Mouse (Mus musculus) embryonic facial prominence, embryonic 15.5 days (tissue): Measurements from ENCODE around the gene Pkp4. TPM values are rescaled to one million over a fixed set of nuclear protein-coding genes. Genes with fewer than 3 reads are reported as not detected.

Experiments
- ATAC-seq: fragments of 200-750 bp; cut with Nextera tagmentation; 2 replicates; pipeline ENCODE4 v1.8.0; 2017; ENCODE audit warnings: low read depth, moderate TSS enrichment; ENCODE audit not compliant: insufficient number of reproducible peaks, low FRiP score, low TSS enrichment
- H3K27ac ChIP-seq: fragments of 300-500 bp; sonication (generic); replicated peaks from 2 replicates; pipeline ENCODE4 v1.5.1; 2015; ENCODE audit warnings: mild to moderate bottlenecking, inconsistent platforms
- H3K27me3 ChIP-seq: fragments of 300-500 bp; sonication (generic); 2 replicates; pipeline ENCODE4 v1.6.1; 2015; ENCODE audit warnings: inconsistent platforms
- H3K36me3 ChIP-seq: fragments of 300-500 bp; sonication (generic); 2 replicates; pipeline ENCODE4 v1.6.1; 2015; ENCODE audit warnings: mild to moderate bottlenecking, inconsistent platforms
- H3K4me1 ChIP-seq: fragments of 300-500 bp; sonication (generic); 2 replicates; pipeline ENCODE4 v1.6.1; 2015; ENCODE audit warnings: inconsistent platforms
- H3K4me2 ChIP-seq: fragments of 300-500 bp; sonication (generic); replicated peaks from 2 replicates; pipeline ENCODE4 v1.6.1; 2015; ENCODE audit warnings: mild to moderate bottlenecking, inconsistent platforms
- H3K4me3 ChIP-seq: fragments of 300-500 bp; sonication (generic); replicated peaks from 2 replicates; pipeline ENCODE4 v1.5.1; 2015; ENCODE audit warnings: mild to moderate bottlenecking, inconsistent platforms
- H3K9ac ChIP-seq: fragments of 300-500 bp; sonication (generic); 2 replicates; pipeline ENCODE4 v1.6.1; 2015; ENCODE audit warnings: inconsistent platforms
- H3K9me3 ChIP-seq: fragments of 300-500 bp; sonication (generic); replicated peaks from 2 replicates; pipeline ENCODE4 v1.6.1; 2016; ENCODE audit warnings: inconsistent platforms
- WGBS: fragments of 180-500 bp; shearing (Covaris S2); methylation state at CpG from one replicate; pipeline ENCODE4 v1.1.7; 2015; 5-methylcytosine and 5-hydroxymethylcytosine counted together
- polyA plus RNA-seq: library from polyadenylated mRNA; unstranded; fragments of >200 nt; fragmentation: Nextera tagmentation; extraction: Ambion mirVana; gene quantifications from 2 replicates; pipeline ENCODE4 v1.2.1, GENCODE M21; 2015

Gene Pkp4
- polyA plus RNA-seq, result 26.1 and 29.2 TPM in 2 replicates

- Histone ChIP-seq H3K4me3 (peak within 1 kb of the TSS; percentile 96), H3K4me2 (peak within 1 kb of the TSS; percentile 77), H3K27ac (peak within 1 kb of the TSS; percentile 83), H3K36me3 (no peaks in the 10 kb centered on the region), H3K9me3 (no peaks in the 10 kb centered on the region), H3K4me1 (peaks cover 24% of the 10 kb centered on the region), H3K27me3 (no peaks in the 10 kb centered on the region), H3K9ac (peak within 1 kb of the TSS; percentile 82)
- WGBS, result under 1% methylated on average over 37 of the region's 37 CpGs
- ATAC-seq, result peak; percentile 97
These were observed at the start of gene Pkp4, which contains the start of gene Ccdc148 for GRCm38 (mm10) chr2:59160605-59160963. Pkp4 (plus strand) TSS chr2:59160850. Ccdc148 (minus strand) TSS chr2:59160683.

- Histone ChIP-seq H3K4me2 (no peak overlapping the region), H3K27me3 (no peaks in the 10 kb centered on the region), H3K4me3 (no peak overlapping the region), H3K9me3 (no peaks in the 10 kb centered on the region), H3K36me3 (no peaks in the 10 kb centered on the region), H3K9ac (no peak overlapping the region), H3K27ac (no peak overlapping the region), H3K4me1 (no peaks in the 10 kb centered on the region)
- 78% methylated on average over 7 of the region's 7 CpGs for WGBS
- ATAC-seq, result no peak
These were observed 31.6 kb upstream of the Pkp4 start for GRCm38 (mm10) chr2:59129023-59129422.

GRCm38 (mm10) chr2:59129821-59130220 lies 30.8 kb upstream of the Pkp4 start:
- H3K36me3 ChIP-seq, result no peaks in the 10 kb centered on the region
- no peaks in the 10 kb centered on the region for H3K9me3 ChIP-seq
- WGBS, result 80% methylated on average over 8 of the region's 8 CpGs
- H3K27ac ChIP-seq, result no peak overlapping the region
- H3K9ac ChIP-seq, result no peak overlapping the region
- H3K4me2 ChIP-seq, result no peak overlapping the region
- H3K4me1 ChIP-seq, result no peaks in the 10 kb centered on the region
- ATAC-seq, result no peak
- H3K27me3 ChIP-seq, result no peaks in the 10 kb centered on the region
- no peak overlapping the region for H3K4me3 ChIP-seq

- H3K27me3 ChIP-seq, result no peaks in the 10 kb centered on the region
- no peaks in the 10 kb centered on the region for H3K36me3 ChIP-seq
- H3K9me3 ChIP-seq, result no peaks in the 10 kb centered on the region
- WGBS, result 91% methylated on average over 8 of the region's 8 CpGs
- H3K4me2 ChIP-seq, result no peak overlapping the region
- no peak overlapping the region for H3K27ac ChIP-seq
- no peak overlapping the region for H3K4me3 ChIP-seq
- no peaks in the 10 kb centered on the region for H3K4me1 ChIP-seq
- H3K9ac ChIP-seq, result no peak overlapping the region
- ATAC-seq, result no peak
These were observed 29.6 kb upstream of the Pkp4 start for GRCm38 (mm10) chr2:59131044-59131443.

GRCm38 (mm10) chr2:59155428-59155827 lies 5.2 kb upstream of the Pkp4 start:
- no peaks in the 10 kb centered on the region for H3K9me3 ChIP-seq
- H3K4me1 ChIP-seq, result peaks cover 7% of the 10 kb centered on the region
- no peak for ATAC-seq
- H3K27me3 ChIP-seq, result no peaks in the 10 kb centered on the region
- H3K4me2 ChIP-seq, result no peak overlapping the region
- H3K4me3 ChIP-seq, result no peak overlapping the region
- no peak overlapping the region for H3K27ac ChIP-seq
- H3K9ac ChIP-seq, result no peak overlapping the region
- H3K36me3 ChIP-seq, result no peaks in the 10 kb centered on the region

- Histone ChIP-seq H3K4me2 (no peak overlapping the region), H3K4me3 (no peak overlapping the region), H3K4me1 (peaks cover 14% of the 10 kb centered on the region), H3K9me3 (no peaks in the 10 kb centered on the region), H3K36me3 (no peaks in the 10 kb centered on the region), H3K27ac (no peak overlapping the region), H3K27me3 (no peaks in the 10 kb centered on the region), H3K9ac (no peak overlapping the region)
- WGBS, result 57% methylated on average over 2 of the region's 2 CpGs
- ATAC-seq, result no peak
These were observed 2.5 kb upstream of the Pkp4 start for GRCm38 (mm10) chr2:59158117-59158516.

- H3K4me2 ChIP-seq, result peak overlapping the region; percentile 77
- H3K4me3 ChIP-seq, result peak overlapping the region; percentile 96
- no peaks in the 10 kb centered on the region for H3K36me3 ChIP-seq
- H3K9me3 ChIP-seq, result no peaks in the 10 kb centered on the region
- peaks cover 24% of the 10 kb centered on the region for H3K4me1 ChIP-seq
- H3K27me3 ChIP-seq, result no peaks in the 10 kb centered on the region
- WGBS, result under 1% methylated on average over 16 of the region's 16 CpGs
- H3K27ac ChIP-seq, result peak overlapping the region; percentile 51; the same call in 1 of the 2 replicates
- ATAC-seq, result 0 out of 2 replicates have a peak, but pooled peaks have one; percentile 4
- no peak overlapping the region for H3K9ac ChIP-seq
These were observed 567 bp upstream of the Pkp4 start for GRCm38 (mm10) chr2:59159961-59160604.

GRCm38 (mm10) chr2:59161021-59161440 lies 381 bp downstream of the Pkp4 start:
- Histone ChIP-seq H3K27ac (peak overlapping the region; percentile 83), H3K27me3 (no peaks in the 10 kb centered on the region), H3K9me3 (no peaks in the 10 kb centered on the region), H3K9ac (peak overlapping the region; percentile 82), H3K4me2 (peak overlapping the region; percentile 77), H3K4me1 (peaks cover 24% of the 10 kb centered on the region), H3K36me3 (no peaks in the 10 kb centered on the region), H3K4me3 (peak overlapping the region; percentile 96)
- peak; percentile 64 for ATAC-seq
- WGBS, result under 1% methylated on average over 56 of the region's 58 CpGs

GRCm38 (mm10) chr2:59161441-59162284 lies 1.0 kb downstream of the Pkp4 start:
- H3K9me3 ChIP-seq, result no peaks in the 10 kb centered on the region
- no peaks in the 10 kb centered on the region for H3K27me3 ChIP-seq
- ATAC-seq, result peak; percentile 59
- no peaks in the 10 kb centered on the region for H3K36me3 ChIP-seq
- H3K4me1 ChIP-seq, result peaks cover 24% of the 10 kb centered on the region
- H3K4me2 ChIP-seq, result peak overlapping the region; percentile 77
- WGBS, result 1% methylated on average over 74 of the region's 74 CpGs
- peak overlapping the region; percentile 82 for H3K9ac ChIP-seq
- H3K4me3 ChIP-seq, result peak overlapping the region; percentile 96
- H3K27ac ChIP-seq, result peak overlapping the region; percentile 83

GRCm38 (mm10) chr2:59162285-59162600 lies 1.6 kb downstream of the Pkp4 start:
- no peaks in the 10 kb centered on the region for H3K9me3 ChIP-seq
- H3K27ac ChIP-seq, result no peak overlapping the region
- H3K4me3 ChIP-seq, result peak overlapping the region; percentile 96
- 21% methylated on average over 8 of the region's 8 CpGs for WGBS
- H3K4me2 ChIP-seq, result peak overlapping the region; percentile 77
- peaks cover 24% of the 10 kb centered on the region for H3K4me1 ChIP-seq
- ATAC-seq, result no peak
- no peaks in the 10 kb centered on the region for H3K27me3 ChIP-seq
- H3K36me3 ChIP-seq, result no peaks in the 10 kb centered on the region
- 0 out of 2 replicates have a peak overlapping the region, but pooled peaks have one; percentile 82 for H3K9ac ChIP-seq

- Histone ChIP-seq H3K27ac (no peak overlapping the region), H3K36me3 (no peaks in the 10 kb centered on the region)
- 87% methylated on average over 4 of the region's 4 CpGs for WGBS
These were observed 6.3 kb downstream of the Pkp4 start for GRCm38 (mm10) chr2:59166976-59167375.

More at GRCm38 (mm10) chr2:59166976-59167375, 6.3 kb downstream of the Pkp4 start:
- H3K9me3 ChIP-seq, result no peaks in the 10 kb centered on the region
- no peak overlapping the region for H3K4me3 ChIP-seq
- no peak overlapping the region for H3K4me2 ChIP-seq
- H3K9ac ChIP-seq, result no peak overlapping the region
- H3K4me1 ChIP-seq, result peaks cover 23% of the 10 kb centered on the region
- no peaks in the 10 kb centered on the region for H3K27me3 ChIP-seq
- ATAC-seq, result no peak
